Mouse (Mus musculus) liver, adult 2 months (tissue): ENCODE results near the gene C8a.

ENCODE experiments used
- CTCF ChIP-seq: fragments of 200-500 bp; IDR thresholded peaks from 2 replicates; pipeline ENCODE4 v1.5.1; 2011; ENCODE audit warnings: low read depth, low read length, control low read depth
- POLR2A ChIP-seq: fragments of 200-500 bp; IDR thresholded peaks from 2 replicates; pipeline ENCODE4 v1.6.1; 2011; ENCODE audit warnings: low read length, control low read depth; ENCODE audit not compliant: insufficient read depth; ENCODE audit errors: extremely low read depth

- TF ChIP-seq CTCF (no peak), POLR2A (no peak)
Observed at GRCm38 (mm10) chr4:104888499-104889262, 12.5 kb upstream of the C8a start.
